Mouse (Mus musculus) C2C12 (cell line): ENCODE data around the gene Ube2e2.
"Not testable (repeated sequence)": the region's sequence is repeated elsewhere in the genome, so short reads cannot be mapped to it uniquely, and the experiment has no call there.

Experiments used
- CEBPB ChIP-seq: IDR thresholded peaks from one replicate; pipeline ENCODE4 v1.6.1; 2011; ENCODE audit warnings: low read depth, mild to moderate bottlenecking, control low read depth, moderate library complexity
- CTCF ChIP-seq: IDR thresholded peaks from one replicate; pipeline ENCODE4 v1.5.1; 2011; ENCODE audit not compliant: control insufficient read depth, insufficient read depth, insufficient read length
- FOSL1 ChIP-seq: IDR thresholded peaks from one replicate; pipeline ENCODE4 v1.8.0; 2011; ENCODE audit warnings: mild to moderate bottlenecking, low read length; ENCODE audit not compliant: poor library complexity, insufficient read depth, severe bottlenecking
- MAX ChIP-seq: IDR thresholded peaks from one replicate; pipeline ENCODE4 v1.6.1; 2011; ENCODE audit warnings: mild to moderate bottlenecking, control low read depth
- MYOD1 ChIP-seq: IDR thresholded peaks from one replicate; pipeline ENCODE4 v1.6.1; 2011; ENCODE audit warnings: low read depth; ENCODE audit not compliant: control insufficient read depth, insufficient read length
- MYOG ChIP-seq: IDR thresholded peaks from one replicate; pipeline ENCODE4 v1.6.1; 2011; ENCODE audit not compliant: control insufficient read depth, insufficient read length; ENCODE audit errors: extremely low read depth

DNA sequence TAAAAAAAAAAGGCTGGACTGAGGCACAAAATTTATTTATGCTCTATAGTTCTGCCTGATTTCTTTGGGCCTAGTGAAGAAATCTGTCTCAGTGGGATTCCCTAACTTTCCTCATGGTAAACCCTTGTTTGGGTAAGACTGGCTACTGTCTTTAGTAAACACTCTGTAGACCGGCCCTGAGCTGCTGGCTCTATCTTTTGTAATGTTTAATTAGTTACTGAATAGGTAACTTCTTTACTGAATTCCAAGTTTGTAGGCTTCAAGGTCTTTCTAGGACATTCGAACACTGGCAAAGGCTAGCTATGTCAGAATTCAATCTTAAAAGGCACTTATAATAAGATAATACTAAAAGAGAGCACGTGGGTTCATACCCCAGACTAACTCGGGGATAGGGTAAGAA is 355.0 kb downstream of the Ube2e2 start:
- TF ChIP-seq CTCF, CEBPB, MAX, FOSL1, MYOG, MYOD1: not testable (repeated sequence)
